Mouse (Mus musculus) T-helper 1 cell (primary cell): ENCODE data around the gene Casr.

ENCODE experiments used
- in situ Hi-C: fragments of 300-600 bp; cut with MboI, MseI; formaldehyde crosslinking; loops from one replicate; pipeline ENCODE4 v1.15.1; 2025; ENCODE audit warnings: high pct_unique_total_duplicates

The Casr gene

GRCm38 (mm10) chr16:36523095-36523494, 38.8 kb downstream of the Casr start:
- in situ Hi-C loops: no loop called here

- in situ Hi-C loops: loop anchor here (5.0 kb wide), 1 partner anchor 1196 kb away; no protein-coding TSS in a partner anchor
Observed at GRCm38 (mm10) chr16:36516355-36516754, 45.6 kb downstream of the Casr start.

GRCm38 (mm10) chr16:36507300-36507699, 54.6 kb downstream of the Casr start:
- in situ Hi-C loops: no loop called here

GRCm38 (mm10) chr16:36506827-36507226, 55.1 kb downstream of the Casr start:
- in situ Hi-C loops: no loop called here

- in situ Hi-C loops: no loop called here
Observed at GRCm38 (mm10) chr16:36505913-36506312, 56.0 kb downstream of the Casr start.

GRCm38 (mm10) chr16:36505134-36505533, 56.8 kb downstream of the Casr start:
- in situ Hi-C loops: no loop called here

GRCm38 (mm10) chr16:36502286-36502685, 59.7 kb downstream of the Casr start:
- in situ Hi-C loops: no loop called here

GRCm38 (mm10) chr16:36492420-36492819, 69.5 kb downstream of the Casr start:
- in situ Hi-C loops: no loop called here

- in situ Hi-C loops: loop anchor here (5.0 kb wide), 1 partner anchor 145 kb away; no protein-coding TSS in a partner anchor
Observed at GRCm38 (mm10) chr16:36476866-36477265, 85.1 kb downstream of the Casr start.

- in situ Hi-C loops: loop anchor here (5.0 kb wide), 1 partner anchor 147 kb away; no protein-coding TSS in a partner anchor
Observed at GRCm38 (mm10) chr16:36475530-36475929, 86.4 kb downstream of the Casr start.

- in situ Hi-C loops: loop anchor here (5.0 kb wide), 2 partner anchors 147 to 252 kb away; no protein-coding TSS in a partner anchor
Observed at GRCm38 (mm10) chr16:36474849-36475248, 87.1 kb downstream of the Casr start.

- in situ Hi-C loops: loop anchor here (5.0 kb wide), 1 partner anchor 254 kb away; no protein-coding TSS in a partner anchor
Observed at GRCm38 (mm10) chr16:36473217-36474216, 88.4 kb downstream of the Casr start.

GRCm38 (mm10) chr16:36471066-36471633, 90.8 kb downstream of the Casr start:
- in situ Hi-C loops: loop anchor here (5.0 kb wide), 1 partner anchor 256 kb away; no protein-coding TSS in a partner anchor

- in situ Hi-C loops: loop anchor here (5.0 kb wide), 2 partner anchors 257 to 327 kb away; no protein-coding TSS in a partner anchor
Observed at GRCm38 (mm10) chr16:36469955-36470478, 91.9 kb downstream of the Casr start.

GRCm38 (mm10) chr16:36469367-36469766, 92.6 kb downstream of the Casr start:
- in situ Hi-C loops: loop anchor here (5.0 kb wide), 1 partner anchor 328 kb away; no protein-coding TSS in a partner anchor

- in situ Hi-C loops: loop anchor here (5.0 kb wide), 1 partner anchor 328 kb away; no protein-coding TSS in a partner anchor
Observed at GRCm38 (mm10) chr16:36468862-36469261, 93.1 kb downstream of the Casr start.

GRCm38 (mm10) chr16:36467936-36468335, 94.0 kb downstream of the Casr start:
- in situ Hi-C loops: loop anchor here (5.0 kb wide), 1 partner anchor 329 kb away; no protein-coding TSS in a partner anchor

- in situ Hi-C loops: loop anchor here (5.0 kb wide), 1 partner anchor 332 kb away; no protein-coding TSS in a partner anchor
Observed at GRCm38 (mm10) chr16:36465436-36465835, 96.5 kb downstream of the Casr start.

- in situ Hi-C loops: no loop called here
Observed at GRCm38 (mm10) chr16:36464076-36464475, 97.9 kb downstream of the Casr start.

- in situ Hi-C loops: no loop called here
Observed at GRCm38 (mm10) chr16:36460426-36460825, 101.5 kb downstream of the Casr start.

GRCm38 (mm10) chr16:36455342-36455802, 106.6 kb downstream of the Casr start, which contains the start of gene Stfa3:
Gene Stfa3, minus strand, starts transcription at chr16:36455392.
- in situ Hi-C loops: no loop called here
